Mouse (Mus musculus) limb, embryonic 14.5 days (tissue): ENCODE measurements at regions not wholly inside any gene's neighbourhood (a gene's known extent, or its start where the extent isn't known, plus 50 kb on each side); places are given as distances from the start of the nearest gene placed in this dataset.

ENCODE experiments used
- ATAC-seq: fragments of 200-750 bp; cut with Nextera tagmentation; 2 replicates; pipeline ENCODE4 v1.8.0; 2017; ENCODE audit warnings: low read depth, moderate number of reproducible peaks, moderate TSS enrichment; ENCODE audit not compliant: low FRiP score
- DNase-seq: peaks from one replicate; pipeline ENCODE4 v3.0.0-alpha.2; 2015; ENCODE audit warnings: low spot score
- H3K27ac ChIP-seq: fragments of 300-500 bp; sonication (generic); replicated peaks from 2 replicates; pipeline ENCODE4 v1.5.1; 2014; ENCODE audit warnings: low read depth, mild to moderate bottlenecking, low read length, moderate library complexity, mixed read lengths
- H3K27me3 ChIP-seq: fragments of 300-500 bp; sonication (generic); 2 replicates; pipeline ENCODE4 v1.6.1; 2014; ENCODE audit warnings: low read length, mixed read lengths; ENCODE audit not compliant: control insufficient read depth, insufficient read depth
- H3K36me3 ChIP-seq: fragments of 300-500 bp; sonication (generic); 2 replicates; pipeline ENCODE4 v1.6.1; 2014; ENCODE audit warnings: mild to moderate bottlenecking, low read length, moderate library complexity, mixed read lengths; ENCODE audit not compliant: control insufficient read depth, insufficient read depth
- H3K4me1 ChIP-seq: fragments of 300-500 bp; sonication (generic); 2 replicates; pipeline ENCODE4 v1.6.1; 2014; ENCODE audit warnings: antibody characterized with exemption, low read length, mixed read lengths; ENCODE audit not compliant: control insufficient read depth, insufficient read depth
- H3K4me2 ChIP-seq: fragments of 300-500 bp; sonication (generic); replicated peaks from 2 replicates; pipeline ENCODE4 v1.6.1; 2014; ENCODE audit warnings: low read depth, mild to moderate bottlenecking, low read length, moderate library complexity; ENCODE audit not compliant: severe bottlenecking
- H3K4me3 ChIP-seq: fragments of 300-500 bp; sonication (generic); replicated peaks from 2 replicates; pipeline ENCODE4 v1.5.1; 2014; ENCODE audit warnings: low read length
- H3K9ac ChIP-seq: fragments of 300-500 bp; sonication (generic); 2 replicates; pipeline ENCODE4 v1.6.1; 2014; ENCODE audit warnings: mild to moderate bottlenecking, low read depth, low read length, moderate library complexity; ENCODE audit not compliant: severe bottlenecking
- H3K9me3 ChIP-seq: fragments of 300-500 bp; sonication (generic); 2 replicates; pipeline ENCODE4 v1.6.1; 2016; ENCODE audit warnings: low read length; ENCODE audit not compliant: control insufficient read depth
- POLR2A ChIP-seq: fragments of 200-500 bp; IDR thresholded peaks from 2 replicates; pipeline ENCODE4 v1.8.0; 2012; ENCODE audit warnings: inconsistent platforms, mild to moderate bottlenecking, moderate library complexity, borderline replicate concordance; ENCODE audit not compliant: insufficient read depth, insufficient read length; ENCODE audit errors: extremely low read depth
- WGBS: fragments of 180-500 bp; shearing (Covaris S2); extraction: QIAGEN DNeasy Blood & Tissue Kit; methylation state at CpG from one replicate; pipeline ENCODE4 v1.1.7; 2014; 5-methylcytosine and 5-hydroxymethylcytosine counted together

GRCm38 (mm10) chr4:125208136-125208915 lies 80.7 kb upstream of the Zc3h12a start:
- no peaks in the 10 kb centered on the region for H3K27me3 ChIP-seq
- ATAC-seq = no peak
- no peaks in the 10 kb centered on the region for H3K9me3 ChIP-seq
- H3K4me1 ChIP-seq = no peaks in the 10 kb centered on the region
- no peak for TF ChIP-seq POLR2A
- WGBS = 54% methylated on average over 17 of the region's 17 CpGs
- no peak overlapping the region for H3K9ac ChIP-seq
- H3K36me3 ChIP-seq = no peaks in the 10 kb centered on the region
- H3K4me3 ChIP-seq = no peak overlapping the region
- no peak for DNase-seq
- H3K27ac ChIP-seq = no peak overlapping the region
- no peak overlapping the region for H3K4me2 ChIP-seq

GRCm38 (mm10) chr4:125203521-125203920 lies 75.9 kb upstream of the Zc3h12a start:
- no peaks in the 10 kb centered on the region for H3K36me3 ChIP-seq
- no peak overlapping the region for H3K27ac ChIP-seq
- H3K9ac ChIP-seq = no peak overlapping the region
- no peaks in the 10 kb centered on the region for H3K9me3 ChIP-seq
- H3K4me2 ChIP-seq = no peak overlapping the region
- H3K27me3 ChIP-seq = no peaks in the 10 kb centered on the region
- no peak for TF ChIP-seq POLR2A
- H3K4me1 ChIP-seq = no peaks in the 10 kb centered on the region
- WGBS = 75% methylated on average over 8 of the region's 8 CpGs
- H3K4me3 ChIP-seq = no peak overlapping the region
- ATAC-seq (no peak), DNase-seq (no peak)

GRCm38 (mm10) chr4:125201638-125202325 lies 74.1 kb upstream of the Zc3h12a start:
- no peaks in the 10 kb centered on the region for H3K9me3 ChIP-seq
- no peak for ATAC-seq
- no peak for DNase-seq
- no peak overlapping the region for H3K27ac ChIP-seq
- no peak overlapping the region for H3K4me2 ChIP-seq
- TF ChIP-seq POLR2A = no peak
- whole genome bisulfite sequencing = 86% methylated on average over 12 of the region's 12 CpGs
- no peaks in the 10 kb centered on the region for H3K27me3 ChIP-seq
- H3K4me1 ChIP-seq = no peaks in the 10 kb centered on the region
- no peak overlapping the region for H3K9ac ChIP-seq
- H3K36me3 ChIP-seq = no peaks in the 10 kb centered on the region
- no peak overlapping the region for H3K4me3 ChIP-seq

GRCm38 (mm10) chr4:125200762-125201161 lies 73.1 kb upstream of the Zc3h12a start:
- Histone ChIP-seq H3K4me3 (no peak overlapping the region), H3K9me3 (no peaks in the 10 kb centered on the region), H3K4me2 (no peak overlapping the region), H3K4me1 (no peaks in the 10 kb centered on the region), H3K27me3 (no peaks in the 10 kb centered on the region), H3K36me3 (no peaks in the 10 kb centered on the region), H3K9ac (no peak overlapping the region), H3K27ac (no peak overlapping the region)
- TF ChIP-seq POLR2A = no peak
- WGBS = 60% methylated on average over 5 of the region's 5 CpGs
- ATAC-seq = no peak
- DNase-seq = no peak

GRCm38 (mm10) chr4:125199281-125199680 lies 71.6 kb upstream of the Zc3h12a start:
- no peak for ATAC-seq
- 69% methylated on average over 5 of the region's 5 CpGs for WGBS
- H3K9ac ChIP-seq = no peak overlapping the region
- no peak overlapping the region for H3K27ac ChIP-seq
- no peak for TF ChIP-seq POLR2A
- peaks cover 4% of the 10 kb centered on the region; the same call in 1 of the 2 replicates for H3K27me3 ChIP-seq
- H3K36me3 ChIP-seq = no peaks in the 10 kb centered on the region
- H3K9me3 ChIP-seq = no peaks in the 10 kb centered on the region
- H3K4me2 ChIP-seq = no peak overlapping the region
- no peak overlapping the region for H3K4me3 ChIP-seq
- H3K4me1 ChIP-seq = no peaks in the 10 kb centered on the region
- no peak for DNase-seq
